Mouse (Mus musculus) ES-Bruce4 (cell line): Measurements from ENCODE around the gene Sox6. TPM values are rescaled to one million over a fixed set of nuclear protein-coding genes. Genes with fewer than 3 reads are reported as not detected.

ENCODE experiments used
- H3K27ac ChIP-seq: 2 replicates; pipeline ENCODE4 v1.5.1; 2012; ENCODE audit warnings: low read length, inconsistent platforms; ENCODE audit not compliant: insufficient read depth
- H3K27me3 ChIP-seq: 2 replicates; pipeline ENCODE4 v1.6.1; 2012; ENCODE audit warnings: mild to moderate bottlenecking, low read length, inconsistent platforms; ENCODE audit not compliant: control insufficient read depth, poor library complexity, insufficient read depth, severe bottlenecking
- H3K36me3 ChIP-seq: 2 replicates; pipeline ENCODE4 v1.6.1; 2012; ENCODE audit warnings: inconsistent platforms, mild to moderate bottlenecking, low read length, moderate library complexity; ENCODE audit not compliant: control insufficient read depth, poor library complexity, insufficient read depth, severe bottlenecking
- H3K4me1 ChIP-seq: one replicate; pipeline ENCODE4 v1.8.1; 2011; ENCODE audit warnings: low read length; ENCODE audit not compliant: control insufficient read depth, insufficient read depth
- H3K4me3 ChIP-seq: 2 replicates; pipeline ENCODE4 v1.5.1; 2011; ENCODE audit warnings: low read depth, mild to moderate bottlenecking, low read length
- H3K9ac ChIP-seq: 2 replicates; pipeline ENCODE4 v1.6.1; 2012; ENCODE audit warnings: low read depth, mild to moderate bottlenecking, inconsistent platforms; ENCODE audit not compliant: poor library complexity, severe bottlenecking
- H3K9me3 ChIP-seq: replicated peaks from 2 replicates; pipeline ENCODE4 v1.6.1; 2012; ENCODE audit warnings: mild to moderate bottlenecking, low read length, inconsistent platforms; ENCODE audit not compliant: control insufficient read depth, poor library complexity, insufficient read depth, severe bottlenecking
- CTCF ChIP-seq: IDR thresholded peaks from one replicate; pipeline ENCODE4 v1.8.1; 2011; ENCODE audit warnings: low read depth, low read length
- EP300 ChIP-seq: IDR thresholded peaks from 2 replicates; pipeline ENCODE4 v1.6.1; 2011; ENCODE audit warnings: low read depth, low read length; ENCODE audit not compliant: insufficient read depth
- POLR2A ChIP-seq: IDR thresholded peaks from one replicate; pipeline ENCODE4 v1.8.1; 2011; ENCODE audit warnings: low read length; ENCODE audit not compliant: insufficient read depth
- polyA plus RNA-seq: library from polyadenylated mRNA; stranded (reverse); fragments of >200 nt; gene quantifications from 2 replicates; pipeline ENCODE4 v1.2.4, GENCODE M21; 2011; ENCODE audit warnings: low read depth; ENCODE audit not compliant: missing spikeins, insufficient read depth, insufficient read length

The Sox6 gene
- polyA plus RNA-seq, 1 experiment, result 0.88 TPM

GRCm38 (mm10) chr7:115501497-115501896, 537.1 kb downstream of the Sox6 start:
- Histone ChIP-seq H3K36me3 (no peaks in the 10 kb centered on the region), H3K9ac (no peak overlapping the region), H3K9me3 (no peaks in the 10 kb centered on the region), H3K27ac (no peak overlapping the region), H3K4me3 (no peak overlapping the region), H3K27me3 (no peaks in the 10 kb centered on the region), H3K4me1 (no peaks in the 10 kb centered on the region)
- TF ChIP-seq CTCF (no peak), POLR2A (no peak), EP300 (no peak)

- TF ChIP-seq POLR2A, result no peak
- TF ChIP-seq CTCF, result no peak
- no peak for TF ChIP-seq EP300
- no peaks in the 10 kb centered on the region for H3K27me3 ChIP-seq
- no peak overlapping the region for H3K4me3 ChIP-seq
- H3K9ac ChIP-seq, result no peak overlapping the region
- no peaks in the 10 kb centered on the region for H3K9me3 ChIP-seq
- H3K4me1 ChIP-seq, result no peaks in the 10 kb centered on the region
- no peak overlapping the region for H3K27ac ChIP-seq
- no peaks in the 10 kb centered on the region for H3K36me3 ChIP-seq
Measured at GRCm38 (mm10) chr7:115500825-115501224, 537.8 kb downstream of the Sox6 start.

GRCm38 (mm10) chr7:115500170-115500569, 538.4 kb downstream of the Sox6 start:
- H3K9ac ChIP-seq, result no peak overlapping the region
- TF ChIP-seq CTCF, result no peak
- no peak for TF ChIP-seq EP300
- TF ChIP-seq POLR2A, result no peak
- H3K4me3 ChIP-seq, result no peak overlapping the region
- no peaks in the 10 kb centered on the region for H3K36me3 ChIP-seq
- H3K4me1 ChIP-seq, result no peaks in the 10 kb centered on the region
- H3K9me3 ChIP-seq, result no peaks in the 10 kb centered on the region
- H3K27me3 ChIP-seq, result no peaks in the 10 kb centered on the region
- no peak overlapping the region for H3K27ac ChIP-seq

- H3K36me3 ChIP-seq, result no peaks in the 10 kb centered on the region
- TF ChIP-seq EP300 (no peak), CTCF (no peak), POLR2A (no peak)
- H3K27ac ChIP-seq, result no peak overlapping the region
Measured at GRCm38 (mm10) chr7:115491721-115492120, 546.9 kb downstream of the Sox6 start.

GRCm38 (mm10) chr7:115489608-115490007, 549.0 kb downstream of the Sox6 start:
- no peak overlapping the region for H3K9ac ChIP-seq
- no peaks in the 10 kb centered on the region for H3K36me3 ChIP-seq
- H3K4me1 ChIP-seq, result no peaks in the 10 kb centered on the region
- no peaks in the 10 kb centered on the region for H3K9me3 ChIP-seq
- no peak overlapping the region for H3K27ac ChIP-seq
- TF ChIP-seq EP300 (no peak), CTCF (peak; percentile 7), POLR2A (no peak)
- no peaks in the 10 kb centered on the region for H3K27me3 ChIP-seq
- H3K4me3 ChIP-seq, result no peak overlapping the region

More at GRCm38 (mm10) chr7:115491721-115492120, 546.9 kb downstream of the Sox6 start:
- no peaks in the 10 kb centered on the region for H3K9me3 ChIP-seq
- H3K4me1 ChIP-seq, result no peaks in the 10 kb centered on the region
- H3K9ac ChIP-seq, result no peak overlapping the region
- no peaks in the 10 kb centered on the region for H3K27me3 ChIP-seq
- no peak overlapping the region for H3K4me3 ChIP-seq

- TF ChIP-seq CTCF (no peak), EP300 (no peak), POLR2A (no peak)
- Histone ChIP-seq H3K27ac (no peak overlapping the region), H3K4me1 (no peaks in the 10 kb centered on the region), H3K9me3 (no peaks in the 10 kb centered on the region), H3K4me3 (no peak overlapping the region), H3K9ac (no peak overlapping the region), H3K27me3 (no peaks in the 10 kb centered on the region), H3K36me3 (no peaks in the 10 kb centered on the region)
Measured at GRCm38 (mm10) chr7:115486431-115486830, 552.2 kb downstream of the Sox6 start.
